Mouse (Mus musculus) fibroblast of lung, adult 2 months (primary cell): ENCODE data around the gene Sdr9c7.
"Not testable (repeated sequence)": the region's sequence is repeated elsewhere in the genome, so short reads cannot be mapped to it uniquely, and the experiment has no call there.

Experiments
- DNase-seq: peaks from one replicate; pipeline ENCODE4 v3.0.0-alpha.2; 2011; ENCODE audit warnings: low read depth

The Sdr9c7 gene

DNA sequence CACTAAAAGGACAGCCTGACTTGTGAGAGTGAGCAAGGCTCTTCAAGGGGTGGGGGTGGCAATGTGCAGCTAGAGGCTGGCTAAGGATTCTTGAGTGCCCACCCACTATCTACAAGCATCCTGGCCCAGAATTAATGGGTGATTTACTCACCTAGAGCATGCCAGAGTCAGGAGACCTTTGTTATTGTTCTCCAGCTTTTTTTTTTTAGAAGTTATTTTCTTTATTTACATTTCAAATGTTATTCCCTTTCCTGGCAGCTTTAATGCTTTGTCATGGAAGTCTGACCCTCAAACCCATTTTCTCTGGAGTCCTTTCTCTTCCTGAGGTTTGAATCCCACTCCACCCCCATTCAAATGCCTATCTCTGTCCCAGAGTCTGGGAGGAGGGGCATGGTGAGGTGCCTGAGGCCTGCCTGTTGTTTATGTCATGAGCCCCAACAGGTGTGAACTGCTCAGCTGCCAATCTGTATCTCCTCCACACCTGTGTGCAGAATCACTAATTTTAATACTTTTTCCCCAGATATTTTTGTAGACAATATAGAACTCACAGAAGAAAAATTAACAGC, 9.2 kb downstream of the Sdr9c7 start:
- DNase-seq: no peak

DNA sequence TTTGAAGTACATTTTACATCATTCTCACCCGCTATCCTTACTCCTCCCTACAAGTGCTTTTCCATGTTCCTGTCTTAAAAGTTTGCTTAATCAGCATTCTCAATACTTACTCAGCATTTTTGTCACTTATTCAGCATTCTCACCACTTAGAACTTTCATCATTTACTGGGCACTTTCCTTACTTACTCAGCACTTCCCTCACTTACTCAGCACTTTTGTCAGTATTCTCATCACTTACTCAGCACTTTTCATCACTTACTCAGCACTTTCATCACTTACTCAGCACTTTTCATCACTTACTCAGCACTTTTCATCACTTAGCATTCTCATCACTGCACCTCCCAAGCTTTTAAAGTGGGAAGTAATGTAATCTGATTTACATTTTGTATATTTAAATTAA, 17.3 kb downstream of the Sdr9c7 start:
- no peak for DNase-seq

DNA sequence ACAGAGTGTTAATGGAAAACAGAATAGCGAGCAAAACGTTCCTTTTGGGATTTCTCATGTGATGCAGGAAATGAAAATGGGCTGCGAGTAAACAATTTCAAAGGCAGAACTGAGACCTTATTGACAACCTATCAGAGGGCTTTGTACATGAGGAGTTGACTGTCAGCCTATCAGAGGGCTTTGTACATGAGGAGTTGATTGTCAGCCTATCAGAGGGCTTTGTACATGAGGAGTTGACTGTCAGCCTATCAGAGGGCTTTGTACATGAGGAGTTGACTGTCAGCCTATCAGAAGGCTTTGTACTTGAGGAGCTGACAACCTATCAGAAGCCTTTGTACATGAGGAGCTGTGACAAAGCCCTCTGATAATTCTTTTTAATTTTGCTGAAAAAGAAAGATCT, 18.9 kb downstream of the Sdr9c7 start:
- not testable (repeated sequence) for DNase-seq

DNA sequence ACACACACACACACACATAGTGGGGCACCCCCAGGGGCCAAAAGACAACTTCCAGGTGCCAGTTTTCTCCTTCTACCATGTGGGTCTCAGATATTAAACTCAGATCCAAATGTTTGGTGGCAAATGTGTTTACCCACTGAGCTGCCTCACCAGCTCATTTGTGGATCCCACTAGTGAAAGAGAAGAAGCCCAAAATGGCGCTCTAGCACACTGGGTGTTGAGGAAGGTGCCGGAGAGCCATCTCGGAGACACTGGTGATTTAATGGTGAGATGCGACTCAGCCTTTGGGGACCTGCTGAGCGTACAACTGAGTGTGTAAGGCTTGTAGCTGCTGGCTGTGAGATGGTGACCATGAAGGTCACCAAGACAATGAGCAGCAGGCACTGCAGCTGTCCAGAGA, 19.3 kb downstream of the Sdr9c7 start:
- no peak for DNase-seq

DNA sequence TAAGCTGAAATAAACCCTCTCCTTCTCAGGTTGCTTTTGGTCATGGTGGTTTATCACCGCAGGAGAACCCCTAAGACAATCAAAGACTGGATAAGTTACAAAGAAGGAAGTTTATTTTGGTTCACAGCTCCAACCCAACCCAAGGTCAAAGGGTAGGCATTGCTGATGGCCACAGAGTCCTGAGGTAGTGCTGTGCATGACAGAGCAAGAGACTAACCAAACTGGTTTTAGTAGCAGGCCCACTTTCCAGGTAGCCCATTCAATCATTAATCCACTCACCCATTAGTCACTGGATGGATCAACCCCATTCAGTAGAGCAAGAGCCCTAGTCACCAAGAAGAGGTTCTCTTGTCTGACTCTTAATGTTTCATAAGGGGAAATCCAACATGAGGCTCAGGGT, 23.9 kb downstream of the Sdr9c7 start:
- no peak for DNase-seq

DNA sequence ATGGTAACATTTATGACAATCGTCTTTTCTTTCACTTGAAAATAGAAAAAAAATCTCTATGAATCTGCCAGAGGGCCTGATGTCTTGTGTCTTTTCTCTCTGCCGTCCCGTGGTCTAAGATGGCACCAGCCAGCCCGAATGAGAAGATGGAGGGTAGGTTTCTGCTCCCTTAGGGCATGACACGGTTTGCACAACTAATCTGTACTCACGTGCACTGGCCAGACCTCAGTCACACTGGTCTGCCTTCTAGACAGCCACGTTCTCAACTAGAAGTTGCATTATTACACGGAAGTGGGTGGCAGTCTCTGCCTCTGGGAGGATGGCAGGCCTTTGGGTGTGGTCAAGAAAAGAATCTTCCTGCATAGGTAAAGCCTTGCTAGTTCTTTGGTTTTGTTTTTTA, 24.7 kb downstream of the Sdr9c7 start:
- no peak for DNase-seq

DNA sequence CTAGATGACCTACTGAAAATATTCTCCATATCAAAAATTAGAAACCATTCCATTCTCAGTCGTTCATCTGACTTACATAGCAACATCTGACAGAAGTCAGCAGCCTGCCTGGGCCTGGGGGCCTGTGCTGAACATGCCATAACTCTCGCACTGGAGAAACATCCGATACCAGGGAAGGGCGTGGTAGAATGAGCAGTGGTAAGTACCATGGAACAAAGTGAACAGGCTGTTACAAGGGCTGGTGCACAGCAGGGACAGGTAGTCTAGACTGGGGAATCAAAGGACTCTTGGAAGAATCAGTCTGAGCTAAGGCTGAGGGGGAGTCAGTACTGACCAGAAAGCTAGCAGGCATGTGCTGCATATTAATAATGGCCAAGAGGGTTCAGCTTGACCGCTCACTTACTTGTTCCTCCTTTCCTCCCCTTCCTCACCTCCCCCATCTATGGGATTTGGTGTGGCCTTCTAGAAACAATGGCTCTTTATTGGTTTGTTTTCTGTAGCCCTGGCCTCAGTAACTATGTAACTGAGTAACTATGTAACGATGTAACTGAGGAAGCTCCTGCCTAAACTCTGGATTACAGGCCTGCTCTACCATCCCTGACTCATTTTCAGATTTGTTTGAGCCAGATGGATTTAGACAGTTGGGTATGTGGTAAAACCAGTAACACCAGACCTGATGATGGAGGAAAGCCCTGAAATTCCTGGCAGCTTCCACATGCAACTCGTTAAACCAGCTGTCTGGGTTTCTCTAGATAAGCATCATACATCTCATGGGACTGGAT, 26.5 kb downstream of the Sdr9c7 start:
- DNase-seq: peak; percentile 84

DNA sequence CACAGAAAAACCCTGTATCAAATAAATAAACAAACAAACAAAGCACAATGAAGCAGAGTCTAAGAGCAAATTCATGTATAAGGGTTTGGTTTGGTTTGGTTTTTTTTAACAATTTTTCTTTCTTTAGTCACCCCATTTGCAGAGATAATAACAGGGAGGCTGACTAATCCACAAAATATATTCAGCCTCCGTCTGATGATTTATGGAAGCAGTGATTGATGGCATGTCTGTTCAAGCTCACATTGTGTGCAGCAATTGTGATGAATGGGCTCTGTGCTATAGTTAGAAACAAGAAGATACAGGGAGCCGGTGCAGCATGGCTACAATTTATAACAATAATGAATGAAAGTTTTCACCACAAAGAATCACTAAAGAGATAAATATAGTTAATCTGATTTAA, 29.4 kb downstream of the Sdr9c7 start:
- DNase-seq: no peak

DNA sequence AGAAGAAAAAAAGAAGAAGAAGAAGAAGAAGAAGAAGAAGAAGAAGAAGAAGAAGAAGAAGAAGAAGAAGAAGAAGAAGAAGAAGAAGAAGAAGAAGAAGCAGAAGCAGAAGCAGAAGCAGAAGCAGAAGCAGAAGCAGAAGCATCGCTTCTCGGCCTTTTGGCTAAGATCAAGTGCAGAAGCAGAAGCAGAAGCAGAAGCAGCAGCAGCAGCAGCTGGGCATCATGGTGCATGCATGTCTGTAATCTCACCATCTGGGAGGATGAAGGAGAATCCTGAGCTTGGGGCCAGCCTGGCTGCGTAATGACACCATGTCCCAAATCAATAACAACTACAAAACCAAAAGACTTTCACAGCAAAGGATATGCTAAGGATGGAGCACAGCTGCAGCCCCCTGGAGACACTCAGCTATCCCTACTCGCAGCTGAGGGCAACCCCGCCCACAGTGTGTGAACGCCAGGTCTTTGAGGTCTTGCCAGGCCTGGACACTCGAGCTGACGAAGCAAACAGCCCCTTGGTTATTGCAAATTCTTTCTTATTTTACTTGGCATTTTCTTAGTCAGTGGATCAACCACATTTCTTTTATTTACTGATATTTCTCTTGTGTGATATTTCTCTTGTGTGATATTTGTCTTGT, 34.1 kb downstream of the Sdr9c7 start:
- no peak for DNase-seq

DNA sequence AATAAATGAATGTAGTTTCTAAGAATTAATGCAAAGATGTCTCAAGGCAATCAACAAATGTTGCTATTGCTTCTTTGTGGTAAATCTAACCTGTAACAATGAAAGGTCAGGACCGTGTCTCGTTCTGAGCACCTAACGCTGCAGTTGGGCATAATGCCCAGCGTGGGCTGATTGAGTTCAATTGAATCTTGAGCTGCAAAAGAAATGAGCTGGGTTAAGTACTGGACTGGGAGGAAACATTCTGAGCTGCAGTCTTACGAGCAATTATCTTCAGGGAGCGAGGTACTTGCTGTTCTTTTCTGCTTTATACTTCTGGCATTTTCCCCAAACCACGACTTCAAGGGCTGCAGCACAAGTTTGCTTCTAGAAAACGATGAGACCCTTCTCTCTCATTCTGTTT, 38.0 kb downstream of the Sdr9c7 start:
- DNase-seq: no peak

DNA sequence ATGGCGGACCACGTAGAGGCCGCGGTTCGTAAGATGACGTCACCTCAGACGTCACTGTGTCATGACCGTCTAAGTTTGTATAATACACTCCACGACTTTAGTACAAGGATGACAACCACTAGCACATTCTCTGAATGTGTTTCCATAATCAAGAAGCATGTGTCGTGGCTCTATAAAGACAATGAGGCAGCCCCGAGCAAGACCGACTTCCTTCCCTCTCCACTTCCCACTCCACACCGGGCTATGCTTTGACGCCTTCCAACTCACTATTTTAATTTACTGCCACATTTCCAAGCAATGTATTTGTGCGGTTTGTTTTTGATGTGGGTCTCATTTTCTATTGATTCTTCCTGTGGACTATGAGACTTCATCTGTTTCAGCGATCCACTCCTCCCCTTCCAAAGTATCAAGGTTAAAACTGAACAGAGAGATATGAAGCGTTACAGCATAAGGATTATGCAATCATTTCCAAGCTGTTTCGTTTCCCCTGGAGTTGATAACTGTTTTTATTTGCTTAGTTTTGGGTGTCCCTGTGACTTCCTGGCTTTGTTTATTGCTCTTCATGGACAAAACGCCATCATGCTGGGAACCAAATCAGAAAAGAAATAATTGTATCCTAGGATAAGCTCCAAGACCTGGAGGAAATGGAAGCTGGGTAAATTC, 38.6 kb downstream of the Sdr9c7 start:
- no peak for DNase-seq

DNA sequence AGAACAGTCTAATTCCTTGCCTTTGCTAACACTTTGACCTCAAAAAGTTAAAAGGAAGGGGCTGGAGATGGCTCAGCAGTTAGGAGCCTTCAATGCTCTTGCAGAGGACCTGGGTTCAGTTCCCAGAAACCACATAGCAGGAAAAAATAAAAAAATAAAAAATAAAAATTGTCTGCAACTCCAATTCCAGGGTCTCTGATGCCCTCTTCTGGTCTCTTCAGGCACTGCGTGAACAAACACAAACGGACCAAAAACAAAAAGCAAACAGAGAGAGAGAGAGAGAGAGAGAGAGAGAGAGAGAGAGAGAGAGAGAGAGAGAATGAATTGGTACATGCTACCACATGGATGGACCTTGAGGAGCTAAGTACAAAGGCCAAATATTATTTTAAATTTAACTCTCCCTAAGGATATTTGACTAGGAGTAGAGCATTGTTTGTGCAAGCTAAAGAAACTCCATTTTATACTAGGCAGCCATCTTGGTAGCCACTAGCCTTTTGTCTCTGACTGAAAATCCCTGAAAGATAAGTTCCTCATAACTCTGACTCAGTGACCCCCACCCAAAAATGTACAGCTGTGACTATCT, 39.2 kb downstream of the Sdr9c7 start:
- DNase-seq: peak; percentile 66

DNA sequence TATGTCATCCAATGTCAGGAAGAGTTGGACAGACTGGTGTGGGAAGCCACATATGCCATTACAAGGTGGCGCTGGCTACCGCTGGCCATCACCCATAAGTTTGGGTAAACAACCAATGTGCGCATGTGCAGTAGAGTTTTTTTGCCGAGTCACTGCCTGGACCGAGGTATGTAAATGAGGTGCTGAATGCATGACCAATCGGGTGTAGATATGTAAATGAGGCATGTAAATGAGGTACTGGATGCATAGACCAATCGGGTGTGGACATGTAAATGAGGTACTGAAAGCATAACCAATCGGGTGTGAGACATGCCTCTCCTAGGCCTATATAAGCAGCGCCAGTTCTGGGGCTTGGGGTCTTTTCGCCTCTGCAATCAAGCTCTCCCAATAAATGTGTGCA, 41.3 kb downstream of the Sdr9c7 start:
- not testable (repeated sequence) for DNase-seq

DNA sequence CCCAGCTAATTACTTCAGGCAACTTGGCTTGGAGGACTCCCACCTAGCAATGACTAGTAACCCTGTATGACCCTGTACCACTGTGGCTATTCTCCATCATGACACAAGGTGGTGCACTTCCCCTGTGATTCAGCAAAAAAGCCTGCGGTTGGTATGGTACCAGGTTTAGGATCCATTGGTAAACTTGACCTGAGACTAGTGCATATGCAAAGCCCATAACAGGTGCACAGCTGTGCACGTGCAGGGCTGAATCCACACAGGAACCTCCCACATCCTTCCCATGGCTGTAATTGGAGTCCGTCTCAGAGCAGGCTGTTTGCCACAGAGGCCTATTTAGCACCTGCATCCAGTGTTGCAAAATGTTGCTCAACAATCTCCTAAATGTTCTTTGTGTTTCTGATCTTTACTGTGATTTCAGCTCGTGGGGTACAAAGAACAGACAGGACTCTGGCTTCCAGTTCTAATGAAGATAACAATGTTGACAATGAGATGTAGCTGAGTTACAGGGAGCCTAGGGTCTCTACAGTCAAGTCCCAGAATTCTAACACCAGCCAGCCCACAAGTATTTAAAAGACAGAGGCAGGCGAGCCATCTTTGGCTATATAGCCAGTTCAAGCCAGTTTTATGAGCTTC, 47.2 kb downstream of the Sdr9c7 start:
- DNase-seq: peak; percentile 36

DNA sequence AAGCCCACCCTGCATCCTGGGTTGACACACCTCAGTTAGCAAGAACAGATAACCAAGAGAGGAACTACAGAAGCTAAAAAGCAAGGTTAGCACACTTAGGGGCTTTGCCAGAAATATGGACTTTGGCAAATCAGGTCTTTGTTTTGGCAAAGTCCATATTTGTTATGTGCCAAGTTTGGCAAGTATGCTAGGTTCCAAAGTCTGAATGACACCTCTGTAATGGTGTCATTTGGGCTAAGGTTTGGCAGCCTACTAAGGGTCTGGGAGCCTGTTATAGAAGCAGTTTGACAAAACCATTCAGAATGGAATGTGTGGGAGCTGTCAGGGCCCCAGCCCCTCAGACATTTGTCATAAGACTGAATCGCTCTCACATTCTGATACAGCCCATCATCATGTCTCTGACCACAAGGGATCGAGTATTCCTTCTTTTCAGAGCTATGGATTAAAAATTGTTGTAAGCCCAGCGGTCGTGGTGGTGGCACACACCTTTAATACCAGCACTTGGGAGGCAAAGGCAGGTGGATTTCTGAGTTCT, 51.3 kb downstream of the Sdr9c7 start:
- no peak for DNase-seq

DNA sequence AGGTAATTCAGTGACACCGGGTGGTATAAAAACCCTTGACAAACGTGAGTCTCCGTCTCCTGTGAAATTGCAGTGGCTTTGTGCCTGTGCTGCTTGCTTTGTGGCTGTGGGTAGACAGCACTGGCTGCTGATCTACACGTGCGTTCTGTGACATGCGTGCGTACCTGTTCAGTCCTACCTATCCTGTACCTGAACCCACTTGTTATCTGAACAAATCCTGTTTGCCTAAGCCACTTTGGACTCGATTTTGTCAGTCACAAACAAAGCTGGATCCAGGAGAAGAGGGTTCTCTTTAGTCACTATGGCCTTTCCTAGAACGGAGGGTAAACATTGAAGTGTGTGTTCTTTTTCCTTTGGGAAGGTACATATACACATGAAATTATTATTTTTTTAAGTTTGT, 53.1 kb downstream of the Sdr9c7 start:
- no peak for DNase-seq

DNA sequence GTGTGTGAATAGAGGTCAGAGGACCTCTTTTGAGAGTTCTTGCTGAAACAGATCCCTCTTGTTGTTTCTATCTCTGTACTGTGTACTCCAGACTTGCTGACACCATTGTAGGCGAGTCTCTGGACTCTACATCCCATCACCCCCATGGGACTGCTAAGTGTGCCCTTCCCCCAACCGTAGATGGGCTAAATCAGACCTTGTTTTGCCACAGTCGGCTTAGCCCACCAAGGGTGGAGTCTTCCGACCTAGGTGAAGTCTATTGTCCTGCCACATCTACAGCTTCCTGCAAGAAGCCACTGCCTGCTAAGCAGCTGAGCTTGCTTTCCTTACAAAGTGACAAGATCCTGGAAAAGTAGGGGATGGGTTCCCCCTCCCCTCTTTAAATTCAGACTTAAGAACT, 53.5 kb downstream of the Sdr9c7 start:
- DNase-seq: no peak

DNA sequence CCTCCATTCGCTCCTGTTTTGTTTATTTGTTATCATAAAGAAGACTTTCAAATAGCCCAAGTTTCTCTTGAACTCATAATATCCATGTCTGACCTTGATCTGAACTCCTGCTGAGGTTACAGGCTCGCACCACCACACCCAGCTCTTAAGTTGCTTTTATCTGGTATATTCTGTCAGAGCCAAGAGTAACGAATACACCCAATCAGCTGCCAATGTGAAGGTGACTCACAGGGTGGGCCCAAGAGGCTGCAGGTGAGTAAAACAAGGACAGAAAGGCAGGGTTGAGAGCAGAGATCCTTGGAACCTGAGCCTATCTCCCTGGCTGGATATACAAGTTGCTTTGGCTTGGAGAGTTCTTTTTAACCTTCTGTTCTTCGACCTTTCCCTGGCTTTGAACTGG, 56.7 kb downstream of the Sdr9c7 start:
- DNase-seq: no peak

DNA sequence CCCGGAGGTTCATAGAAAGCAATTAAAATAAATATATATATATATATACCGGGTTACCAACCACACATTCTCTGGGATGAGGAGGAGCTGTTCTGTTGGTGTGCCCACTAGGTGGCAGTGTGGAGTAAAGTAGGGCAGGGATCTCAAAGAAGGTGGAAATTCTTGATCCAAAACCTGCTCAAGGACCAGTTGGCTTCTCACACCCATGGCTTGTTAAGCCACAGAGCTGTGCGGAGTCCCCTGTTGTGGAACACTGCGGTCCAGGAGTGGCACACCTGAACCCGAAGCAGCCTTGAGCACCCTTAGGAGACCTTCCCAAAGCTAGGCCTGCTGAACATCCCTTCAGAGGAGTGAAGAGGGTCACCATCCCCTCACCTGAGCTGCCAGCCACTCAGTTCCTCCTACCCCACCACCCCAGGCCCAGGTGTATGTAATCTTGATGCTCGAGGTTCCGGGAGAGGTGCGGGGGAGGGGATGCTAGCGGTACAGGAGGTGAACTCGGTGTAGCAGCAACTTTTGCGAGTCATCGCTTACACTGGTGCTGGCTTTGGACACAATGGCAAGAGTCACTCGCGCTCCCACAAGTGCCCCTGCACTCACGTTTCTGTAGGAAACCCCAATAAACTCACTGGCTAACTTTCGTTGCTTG, 58.0 kb downstream of the Sdr9c7 start:
- no peak for DNase-seq

DNA sequence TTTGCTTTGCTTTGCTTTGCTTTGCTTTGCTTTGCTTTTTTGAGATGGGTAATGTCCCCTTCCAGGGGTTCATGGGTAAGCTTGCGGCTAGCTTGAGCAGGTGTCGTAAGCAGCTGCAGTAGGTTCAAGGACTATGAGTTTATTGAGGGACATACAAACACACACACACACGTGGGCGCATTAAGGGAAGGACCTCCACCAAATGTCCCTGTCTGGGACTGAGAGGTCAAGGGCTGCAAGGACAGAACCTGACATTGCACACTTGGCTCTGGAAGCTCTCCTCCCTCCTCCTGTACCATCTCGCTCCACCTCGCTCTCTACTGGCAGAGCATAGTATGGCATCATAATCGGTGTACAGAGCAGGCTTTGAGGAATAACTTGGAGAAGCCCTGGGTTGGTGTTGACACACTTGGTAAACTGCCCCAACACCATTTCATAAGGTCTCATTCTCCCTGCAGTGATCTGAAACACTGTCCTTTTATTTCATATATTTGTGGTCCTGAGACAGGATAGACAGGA, 60.9 kb downstream of the Sdr9c7 start:
- no peak for DNase-seq
